In the genomic region with DNA sequence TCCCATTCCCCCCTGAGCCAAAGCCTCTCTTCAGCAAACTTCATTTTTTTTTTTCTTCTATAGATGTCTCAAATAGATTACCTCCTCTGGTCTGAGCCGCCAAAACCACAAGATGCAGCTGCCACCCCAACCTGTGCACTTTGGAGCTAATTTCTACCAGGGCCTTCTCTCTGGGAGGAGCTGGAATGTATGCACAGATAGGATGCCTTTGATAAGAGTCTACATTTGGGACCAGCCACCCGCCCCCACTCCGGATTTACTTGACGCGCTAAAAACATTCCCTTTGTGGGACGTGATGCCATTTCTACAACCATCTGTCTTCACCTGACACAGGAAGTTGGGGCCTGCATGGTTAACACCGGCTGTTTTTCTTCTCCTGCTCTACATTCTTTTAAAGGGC, we compare ENCODE assay signal across 8 mouse cellular contexts.
A peak's percentile ranks its signal among the peaks of the same experiment; 100 is the strongest.
DNase-seq lines count a peak whose midpoint lies in the region; ATAC-seq and TF ChIP-seq lines count a peak whose summit lies in the region.

No protein-coding gene starts in this region.

- DNase-seq in frontal cortex, postnatal 10 days (ENCODE audit: low spot score in 2 of 2) = no peak
- no peak for DNase-seq in lung, embryonic 14.5 days
- no peak for DNase-seq in lung, adult 18-20 months
- DNase-seq in left cerebral cortex, postnatal 14 days (ENCODE audit: low spot score in 2 of 2) = peak; percentile 57 to 63
- peak; percentile 66 for DNase-seq in thymus, adult 2 months

- H3K4me2 ChIP-seq in lung, embryonic 14.5 days = peak overlapping the region; percentile 20; the same call in 1 of the 2 replicates
- H3K4me2 ChIP-seq in forebrain, embryonic 12.5 days = no peak overlapping the region
- H3K4me2 ChIP-seq in forebrain, embryonic 16.5 days (ENCODE audit: low read length) = no peak overlapping the region

- H3K27me3 ChIP-seq in lung, embryonic 14.5 days (ENCODE audit: insufficient read depth, low read length) = no peaks in the 10 kb centered on the region
- H3K27me3 ChIP-seq in thymus, adult 2 months (ENCODE audit: control insufficient read depth, insufficient read depth, low read length) = no peaks in the 10 kb centered on the region
- no peaks in the 10 kb centered on the region for H3K27me3 ChIP-seq in forebrain, embryonic 12.5 days
- H3K27me3 ChIP-seq in forebrain, embryonic 16.5 days (replicated peaks; ENCODE audit: control insufficient read depth, insufficient read depth, low read length) = no peaks in the 10 kb centered on the region

- no peaks in the 10 kb centered on the region for H3K36me3 ChIP-seq in lung, embryonic 14.5 days (ENCODE audit: insufficient read depth)
- H3K36me3 ChIP-seq in thymus, adult 2 months (ENCODE audit: control insufficient read depth, insufficient read depth, low read length) = no peaks in the 10 kb centered on the region
- no peaks in the 10 kb centered on the region for H3K36me3 ChIP-seq in forebrain, embryonic 12.5 days (replicated peaks)
- H3K36me3 ChIP-seq in forebrain, embryonic 16.5 days (ENCODE audit: control insufficient read depth, insufficient read depth) = no peaks in the 10 kb centered on the region

- TF ChIP-seq POLR2A in thymus, adult 2 months (IDR thresholded peaks at IDR 0.05; ENCODE audit: control insufficient read depth, extremely low read depth, insufficient read depth, low read length, poor library complexity) = no peak

- no peak overlapping the region for H3K4me3 ChIP-seq in lung, embryonic 14.5 days (ENCODE audit: low read depth, low read length)
- H3K4me3 ChIP-seq in thymus, adult 2 months (ENCODE audit: control insufficient read depth, insufficient read depth, low read length) = no peak overlapping the region
- no peak overlapping the region for H3K4me3 ChIP-seq in forebrain, embryonic 12.5 days (replicated peaks)
- H3K4me3 ChIP-seq in forebrain, embryonic 16.5 days (replicated peaks; ENCODE audit: low read length) = no peak overlapping the region

- peak overlapping the region; percentile 73 for H3K27ac ChIP-seq in lung, embryonic 14.5 days (ENCODE audit: low read depth)
- peak overlapping the region; percentile 92 for H3K27ac ChIP-seq in thymus, adult 2 months (ENCODE audit: control insufficient read depth, insufficient read depth, low read length)
- no peak overlapping the region for H3K27ac ChIP-seq in forebrain, embryonic 12.5 days
- H3K27ac ChIP-seq in forebrain, embryonic 16.5 days (ENCODE audit: low read length) = no peak overlapping the region

- intact Hi-C loops in left cerebral cortex, postnatal 14 days (cut with DNase I) = no loop called here

- H3K4me1 ChIP-seq in lung, embryonic 14.5 days (ENCODE audit: insufficient read depth) = 0 out of 2 replicates have a peak, but pooled peaks cover 5% of the 10 kb centered on the region
- H3K4me1 ChIP-seq in thymus, adult 2 months (replicated peaks; ENCODE audit: control insufficient read depth, insufficient read depth, low read length) = peaks cover 39% of the 10 kb centered on the region
- H3K4me1 ChIP-seq in forebrain, embryonic 12.5 days = peaks cover 4% of the 10 kb centered on the region; the same call in 1 of the 2 replicates
- no peaks in the 10 kb centered on the region for H3K4me1 ChIP-seq in forebrain, embryonic 16.5 days (replicated peaks; ENCODE audit: control insufficient read depth, insufficient read depth, low read length)

- no peaks in the 10 kb centered on the region for H3K9me3 ChIP-seq in lung, embryonic 14.5 days (ENCODE audit: low read depth, low read length)
- H3K9me3 ChIP-seq in forebrain, embryonic 12.5 days = no peaks in the 10 kb centered on the region
- H3K9me3 ChIP-seq in forebrain, embryonic 16.5 days (ENCODE audit: control insufficient read depth, low read length) = no peaks in the 10 kb centered on the region

- TF ChIP-seq CTCF in lung, embryonic 14.5 days (IDR thresholded peaks at IDR 0.05; ENCODE audit: low read depth) = no peak
- no peak for TF ChIP-seq CTCF in thymus, adult 2 months (IDR thresholded peaks at IDR 0.05; ENCODE audit: borderline replicate concordance, control insufficient read depth, extremely low read depth, insufficient read depth, low read length, poor library complexity)

- WGBS in lung, embryonic 14.5 days = 16% methylated on average over 7 of the region's 7 CpGs
- WGBS in thymus, adult 2 months = 5% methylated on average over 7 of the region's 7 CpGs
- WGBS in forebrain, embryonic 12.5 days = 81% methylated on average over 7 of the region's 7 CpGs
- WGBS in forebrain, embryonic 16.5 days = 79% methylated on average over 7 of the region's 7 CpGs

- H3K9ac ChIP-seq in lung, embryonic 14.5 days = no peak overlapping the region
- no peak overlapping the region for H3K9ac ChIP-seq in forebrain, embryonic 12.5 days
- H3K9ac ChIP-seq in forebrain, embryonic 16.5 days (replicated peaks; ENCODE audit: low read depth, low read length) = no peak overlapping the region

- ATAC-seq in frontal cortex, adult (ENCODE audit: low TSS enrichment) = peak; percentile 55
- ATAC-seq in lung, embryonic 14.5 days (ENCODE audit: insufficient read depth) = no peak
- ATAC-seq in forebrain, embryonic 12.5 days (ENCODE audit: low FRiP score) = no peak
- ATAC-seq in forebrain, embryonic 16.5 days = no peak

Comparison
In these comparisons a context has a peak if more than half of its experiments do, and no peak if none do; other contexts are left out.
1. DNase-seq: peak in left cerebral cortex, postnatal 14 days (2 of 2) and thymus, adult 2 months (single experiment); none in frontal cortex, postnatal 10 days (0 of 2), lung, embryonic 14.5 days (single experiment) and lung, adult 18-20 months (0 of 2).
2. H3K27ac ChIP-seq: peak in lung, embryonic 14.5 days (single experiment) and thymus, adult 2 months (single experiment); none in forebrain, embryonic 12.5 days (single experiment) and forebrain, embryonic 16.5 days (single experiment).